Mouse (Mus musculus) layer of hippocampus, postnatal 36 days (tissue): Measurements from ENCODE around the gene Napepld. TPM values are rescaled to one million over a fixed set of nuclear protein-coding genes. Genes with fewer than 3 reads are reported as not detected.
"Not testable (repeated sequence)": the region's sequence is repeated elsewhere in the genome, so short reads cannot be mapped to it uniquely, and the experiment has no call there.

Source experiments
- DNase-seq, 2 experiments: peaks; one replicate each; pipeline ENCODE4 v3.0.0; 2022
- total RNA-seq, 2 experiments: library from RNA; stranded (reverse); gene quantifications; 2 replicates each; pipeline ENCODE4 v1.2.3; 2021

The Napepld gene
- total RNA-seq, 2 experiments from 2014 or later: 28.7 to 36.1 TPM

DNA sequence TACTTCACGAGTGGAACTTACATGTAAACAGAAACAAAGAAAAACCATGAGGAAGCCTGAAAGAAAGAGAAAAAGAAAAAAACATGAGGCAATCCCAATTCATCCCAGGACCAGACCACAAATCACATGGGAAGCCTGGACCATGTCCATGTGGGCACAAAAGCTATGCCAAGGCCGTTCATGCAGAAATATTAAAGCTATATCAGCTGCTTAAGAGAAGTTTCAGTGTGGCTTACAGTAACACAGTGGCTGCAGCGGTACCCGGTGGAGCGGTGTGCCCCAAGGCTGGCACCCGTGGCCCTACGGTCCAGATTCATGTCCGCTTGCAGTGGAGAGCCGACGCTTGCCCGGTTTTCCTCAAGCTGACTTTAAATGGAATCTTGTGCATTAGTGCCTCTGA lies 38.1 kb downstream of the Napepld start:
- DNase-seq: no peak

DNA sequence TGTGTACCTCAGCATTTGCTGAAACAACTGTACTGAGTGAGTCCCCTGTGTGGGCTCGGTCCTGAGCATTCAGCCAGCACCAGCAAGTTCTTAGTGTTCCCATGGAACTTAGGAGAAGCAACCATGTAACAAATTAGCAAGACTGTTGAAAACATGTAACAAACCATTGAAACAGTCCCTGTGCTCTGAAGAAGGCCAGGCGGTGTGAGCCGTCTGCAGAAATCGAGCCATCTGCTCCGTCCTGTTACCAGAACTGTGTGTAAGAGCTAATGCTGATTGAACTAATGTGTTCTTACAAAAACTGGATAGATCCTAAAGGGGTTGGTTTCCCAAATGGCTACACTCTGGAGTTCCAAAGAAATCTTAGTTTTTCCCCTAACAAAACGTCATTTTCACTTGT lies 40.3 kb downstream of the Napepld start:
- DNase-seq: peak; percentile 48 to 55

DNA sequence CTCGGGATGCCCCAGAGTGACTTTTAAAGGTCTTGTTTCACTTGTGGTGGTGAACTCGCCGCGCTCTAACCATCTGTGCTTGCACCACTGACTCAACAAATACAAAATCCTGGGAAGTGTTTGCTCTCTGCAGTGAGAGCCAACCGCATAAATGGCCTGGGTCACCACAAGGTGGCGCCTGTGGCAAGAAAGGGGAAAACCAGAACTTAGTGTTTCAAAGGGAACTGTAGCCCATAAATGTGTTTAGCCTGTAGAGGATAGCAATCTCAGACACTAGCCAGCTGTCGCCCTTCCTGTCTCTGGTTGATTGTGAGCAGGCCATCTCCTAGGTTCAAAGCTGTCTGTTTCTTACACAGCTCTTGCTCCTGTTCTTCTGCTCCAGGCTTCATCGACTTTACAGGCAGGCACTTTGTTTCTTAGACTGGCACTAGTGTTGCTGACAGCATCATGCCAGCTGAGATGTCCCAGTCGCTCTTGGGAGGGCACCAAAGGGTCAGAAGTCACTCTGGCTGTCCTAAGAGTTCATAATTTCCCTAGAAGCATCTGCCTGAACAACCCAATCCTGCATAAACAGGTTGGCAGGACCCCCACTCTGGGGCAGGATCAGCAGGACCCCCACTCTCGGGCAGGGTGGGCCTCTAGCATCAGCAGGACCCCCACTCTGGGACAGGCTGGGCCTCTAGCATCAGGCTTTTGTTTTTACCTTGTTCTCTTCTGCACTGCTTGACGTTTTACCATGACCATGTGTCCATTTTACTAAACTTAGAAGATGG lies 42.4 kb downstream of the Napepld start:
- peak; percentile 76 to 78 for DNase-seq

DNA sequence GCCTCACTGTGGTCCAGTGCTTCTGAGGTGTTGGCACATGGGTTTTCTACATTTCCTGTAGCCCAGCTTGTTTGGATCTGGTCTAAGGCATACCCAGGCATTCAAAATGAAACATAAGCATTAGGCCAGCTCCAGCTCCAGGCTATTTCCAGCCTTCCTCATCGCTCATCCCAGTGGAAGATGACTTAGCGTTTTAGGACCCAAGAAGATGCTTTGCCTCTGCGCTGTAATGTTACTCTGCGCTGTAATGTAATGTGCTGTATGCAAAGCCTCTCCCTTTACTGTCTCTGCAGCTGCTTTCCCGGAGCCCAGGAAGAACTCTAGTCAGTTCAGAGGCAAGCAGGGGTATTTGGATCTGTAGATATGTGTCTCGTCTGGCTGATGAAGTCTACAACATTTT lies 43.2 kb downstream of the Napepld start:
- no peak for DNase-seq

DNA sequence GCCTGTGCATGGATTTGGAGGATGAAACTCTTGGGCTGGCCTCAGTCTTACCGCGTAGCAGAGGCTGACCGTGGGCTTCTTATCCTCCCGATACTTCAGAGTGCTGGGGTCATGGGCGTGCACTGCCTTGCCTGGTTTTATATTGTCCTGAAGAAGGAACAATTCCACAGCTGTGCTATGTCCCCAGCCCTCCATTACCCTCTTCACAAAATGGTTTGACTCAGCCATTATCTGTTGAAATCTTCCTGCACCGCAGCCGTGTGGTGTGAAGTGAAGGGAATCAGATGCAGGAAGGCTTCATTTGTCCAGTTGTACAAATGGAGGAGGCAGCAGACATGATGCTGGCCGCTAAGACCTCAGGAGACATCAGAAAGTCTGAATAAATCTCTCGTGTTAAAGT lies 44.3 kb downstream of the Napepld start:
- no peak for DNase-seq

DNA sequence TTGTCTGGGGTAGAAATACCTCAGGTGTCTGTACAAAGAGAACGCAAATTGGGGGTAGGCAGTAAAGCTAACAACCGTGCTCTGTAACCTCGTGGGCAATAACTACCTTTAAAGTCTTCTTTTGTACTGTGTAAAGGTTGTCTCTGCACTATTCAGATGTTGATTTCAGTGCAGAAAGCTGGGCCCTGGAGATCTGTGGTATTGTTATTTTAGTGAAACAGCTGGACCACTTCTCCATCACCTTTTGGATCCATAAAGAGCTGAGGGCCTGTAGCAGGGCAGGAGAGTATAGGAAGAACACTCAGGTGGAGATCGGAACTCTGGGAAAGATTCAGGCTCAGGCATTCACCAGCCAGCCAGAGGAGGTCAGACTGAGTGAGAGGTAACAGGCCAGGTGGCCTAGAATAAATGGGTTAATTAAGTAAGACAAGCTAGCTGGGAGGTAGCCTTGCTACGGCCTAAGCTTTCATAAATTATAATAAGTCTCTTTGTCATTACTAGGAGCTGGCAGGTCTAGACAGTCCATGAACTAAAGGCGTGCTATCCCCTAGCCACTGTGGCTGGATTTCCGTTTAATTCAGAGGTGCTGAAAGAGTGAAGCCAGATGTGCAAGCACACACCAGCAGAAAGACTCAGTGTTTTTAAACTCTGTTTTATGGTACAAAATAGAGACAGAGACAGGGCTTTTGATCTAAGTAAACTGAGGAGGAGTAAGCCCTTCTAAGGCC lies 49.1 kb downstream of the Napepld start:
- no peak for DNase-seq

DNA sequence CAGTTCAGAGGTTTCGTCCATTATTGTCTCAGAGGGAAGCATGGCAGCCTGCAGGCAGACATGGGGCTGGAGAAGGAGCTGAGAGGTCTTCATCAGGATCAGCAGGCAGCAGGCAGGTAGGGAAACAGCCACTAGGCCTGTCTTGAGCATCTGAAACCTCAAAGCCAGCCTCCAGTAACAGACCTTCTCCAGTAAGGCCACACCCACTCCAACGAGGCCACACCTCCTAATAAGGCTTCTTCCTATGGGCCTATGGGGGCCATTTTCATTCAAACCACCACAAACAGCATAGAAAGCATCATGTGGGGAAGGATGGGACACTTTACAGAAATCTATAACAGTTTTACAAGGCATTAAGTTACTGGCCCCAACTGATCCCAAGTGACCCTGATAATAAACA lies 50.5 kb downstream of the Napepld start:
- no peak for DNase-seq

DNA sequence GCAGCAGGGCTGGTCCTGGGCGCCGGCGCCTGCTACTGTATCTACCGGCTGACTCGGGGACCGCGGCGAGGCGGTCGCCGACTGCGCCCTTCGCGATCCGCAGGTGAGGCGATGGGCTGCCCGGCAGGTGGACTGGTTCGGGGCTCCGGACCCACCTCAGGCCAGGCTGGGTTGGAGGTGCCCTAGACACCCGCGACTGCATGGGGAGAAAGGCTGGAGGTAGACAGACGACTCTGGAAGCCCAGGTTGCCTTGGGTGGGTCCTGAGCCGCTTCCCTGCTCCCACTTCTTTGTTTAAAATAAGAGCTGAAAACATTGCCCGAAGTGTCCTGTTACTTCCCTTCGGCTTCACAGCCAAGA lies 55.1 kb downstream of the Napepld start:
- DNase-seq: no peak

DNA sequence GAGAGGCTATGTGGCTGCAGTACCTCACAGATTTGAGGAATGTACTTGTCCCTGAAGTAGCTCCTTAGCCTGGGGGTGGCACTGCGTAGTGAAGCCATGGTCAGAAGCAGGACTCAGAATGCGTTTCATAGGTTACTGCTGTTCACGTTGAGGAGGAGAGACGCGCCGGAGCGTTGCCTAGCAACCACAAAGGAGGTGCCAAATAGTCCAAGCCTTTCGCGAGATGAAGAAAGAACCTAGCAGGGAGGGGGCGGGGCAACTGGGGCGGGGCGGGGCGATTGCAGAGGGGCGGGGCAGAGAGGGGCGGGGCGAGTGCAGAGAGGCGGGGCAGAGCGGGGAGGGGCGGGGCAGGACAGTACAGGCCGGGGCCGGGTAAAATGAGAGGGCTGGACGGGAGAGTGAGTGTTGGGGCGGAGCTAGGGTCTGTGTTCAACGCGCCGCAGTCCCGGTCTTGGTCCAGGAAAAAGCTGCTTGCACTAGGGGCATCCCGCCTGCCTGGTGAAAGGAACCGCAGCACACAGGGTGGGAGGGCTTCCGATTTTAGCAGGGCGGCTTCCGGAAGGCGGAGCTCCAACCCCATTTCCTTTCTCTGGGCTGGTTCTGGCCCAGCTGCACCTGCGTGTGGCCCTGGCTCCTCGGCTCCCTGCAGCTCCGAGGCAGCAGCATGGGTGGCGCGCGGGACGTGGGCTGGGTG lies 55.6 kb downstream of the Napepld start, which contains the start of the genes Fbxl13 and Armc10:
TSS of gene Fbxl13 (minus strand) at position 196 of the 694 bp plus-strand sequence.
TSS of gene Armc10 (plus strand) at position 375 of the 694 bp plus-strand sequence.
- DNase-seq: peak; percentile 84

DNA sequence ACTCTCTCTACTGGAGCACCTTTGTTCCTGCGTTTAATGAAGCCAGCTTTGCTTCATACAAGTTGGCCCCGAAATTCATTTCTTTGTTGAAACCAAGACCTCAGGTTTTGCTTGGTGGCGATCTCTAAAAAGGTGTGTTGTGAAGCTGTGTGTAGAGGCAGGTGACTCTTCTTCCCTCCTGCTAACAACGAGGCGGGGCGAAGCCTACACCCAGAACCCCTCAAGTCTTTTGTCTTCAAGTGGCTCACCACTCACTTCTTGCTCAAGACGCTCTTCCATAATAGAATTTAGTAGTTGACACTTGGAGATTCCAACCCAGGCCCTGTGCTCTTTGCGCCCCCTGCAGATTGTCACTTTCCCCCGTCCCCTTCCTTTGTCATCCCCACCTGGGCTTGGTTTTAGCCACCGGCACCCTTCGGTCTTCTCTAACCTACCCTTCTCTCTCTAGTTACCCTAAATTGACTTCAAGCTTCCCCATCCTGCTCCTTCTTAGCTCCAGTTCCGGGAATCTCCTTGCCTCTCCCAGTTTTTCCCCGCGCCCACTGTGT lies 56.2 kb downstream of the Napepld start:
- DNase-seq: no peak

DNA sequence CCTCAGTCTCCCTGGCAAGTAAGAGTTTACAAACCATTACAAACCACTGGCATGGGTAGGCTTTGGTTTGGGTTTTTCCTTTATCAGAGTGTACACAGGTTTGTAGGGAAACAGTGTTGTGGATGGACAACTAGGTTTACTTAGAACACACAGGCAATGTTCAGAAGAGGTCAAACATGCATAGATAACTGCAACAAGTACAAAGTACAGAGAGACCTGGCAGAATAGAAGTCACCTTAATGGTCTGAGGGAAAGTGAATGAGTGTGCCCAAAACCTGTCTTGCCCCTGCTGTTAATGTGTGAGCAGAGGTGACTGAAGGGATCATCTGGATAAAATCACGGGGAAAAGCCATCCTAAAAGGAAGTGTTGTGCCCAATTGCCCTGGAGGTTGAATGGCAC lies 57.6 kb downstream of the Napepld start:
- no peak for DNase-seq

DNA sequence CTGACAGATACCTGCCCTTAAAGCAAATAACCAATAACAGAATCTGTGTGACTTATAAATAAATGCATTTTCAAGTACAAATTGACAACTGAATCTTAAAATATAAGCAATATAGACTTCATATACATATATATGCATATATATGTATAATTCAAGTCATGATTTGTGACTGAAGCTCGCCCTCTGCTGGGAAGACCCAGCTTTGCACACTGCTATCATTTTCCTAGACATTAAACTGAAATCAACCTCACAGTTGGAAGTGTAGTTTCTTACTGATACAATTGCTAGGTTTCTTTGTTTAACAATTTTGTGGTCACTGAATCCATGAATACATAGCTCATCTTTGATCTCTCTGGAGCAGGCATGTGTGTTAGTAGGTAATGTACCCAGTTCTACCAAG lies 60.2 kb downstream of the Napepld start:
- peak in 1 of 2 experiments; percentile 23 for DNase-seq

DNA sequence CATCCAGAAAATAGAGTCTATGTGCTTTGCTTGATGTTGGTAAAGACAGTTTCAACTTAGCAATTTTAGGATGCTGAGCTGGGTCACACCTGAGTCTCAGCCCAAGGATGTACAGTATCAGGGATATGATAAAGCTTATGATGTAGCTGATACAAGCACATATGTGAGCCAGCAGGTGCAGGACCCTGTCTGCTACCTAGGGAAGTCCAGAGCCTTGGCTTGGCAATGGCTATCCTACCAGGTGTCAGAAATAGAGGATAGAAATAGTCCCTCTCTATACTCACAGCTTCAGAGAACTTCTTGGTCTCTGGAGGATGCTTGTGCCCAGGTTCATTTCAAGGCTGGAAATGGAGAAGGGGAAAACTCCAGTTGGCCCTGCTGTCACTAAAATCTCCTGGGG lies 75.3 kb downstream of the Napepld start:
- no peak for DNase-seq

DNA sequence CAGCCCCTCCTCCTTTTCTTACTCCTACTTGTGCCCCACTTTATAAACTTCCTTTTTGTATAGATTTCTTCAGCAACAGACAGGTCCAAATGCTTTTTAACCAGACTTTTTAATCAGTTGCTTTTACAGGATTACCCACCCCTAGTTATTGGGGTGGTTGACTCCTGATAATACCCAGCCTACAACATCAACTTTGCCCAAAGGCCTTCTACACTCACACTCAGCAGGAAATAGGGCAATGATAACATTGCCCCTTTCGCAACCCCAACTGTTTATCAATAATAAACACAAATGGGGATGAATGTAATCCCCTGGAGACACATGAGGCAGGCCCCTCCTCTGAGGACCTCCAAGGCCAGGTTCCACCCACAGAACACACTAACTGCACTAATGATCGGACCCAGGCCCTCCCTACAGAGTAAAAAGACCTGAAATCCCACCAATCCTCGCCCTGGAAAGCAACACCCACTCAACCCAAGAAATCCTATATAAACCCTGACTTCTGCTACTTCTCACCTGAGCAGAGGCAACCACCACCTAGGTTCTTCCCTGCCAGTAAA lies 84.7 kb downstream of the Napepld start:
- no peak for DNase-seq

DNA sequence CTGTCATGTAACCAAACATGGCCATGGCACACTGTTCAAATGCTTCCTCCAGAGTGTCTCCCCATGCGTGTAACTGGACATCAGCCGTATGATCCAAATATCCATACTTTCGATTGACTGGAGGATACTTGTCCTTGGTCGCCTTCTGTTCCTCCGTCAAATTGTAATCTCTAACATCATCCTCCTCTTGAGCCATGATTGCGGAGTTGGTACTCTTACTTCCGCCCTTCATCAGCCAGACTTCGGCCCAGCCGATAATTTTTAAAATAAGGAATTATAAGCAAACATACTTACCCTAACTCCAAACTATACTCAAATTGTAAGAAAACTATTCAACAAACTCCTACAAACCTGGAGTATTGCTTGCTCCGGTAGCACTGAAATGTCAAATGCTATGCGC lies 86.9 kb downstream of the Napepld start:
- DNase-seq: not testable (repeated sequence)

Other genes starting within 250 kb of the Napepld start
- under 1 TPM; 0.15 to 0.25 TPM for gene Lrrc17, start 157.8 kb downstream of the Napepld start, total RNA-seq
- gene Fbxl13, start 55.8 kb downstream of the Napepld start, total RNA-seq: under 1 TPM in 1 of 2 experiments, not detected in 1; 0.28 TPM
- gene Armc10, start 55.6 kb downstream of the Napepld start, total RNA-seq: 10 to 100 TPM; 20.8 to 24.0 TPM
- 10 to 100 TPM; 72.3 to 78.0 TPM for gene Pmpcb, start 35.7 kb upstream of the Napepld start, total RNA-seq
- gene Dnajc2, start 83.9 kb upstream of the Napepld start, total RNA-seq: 10 to 100 TPM; 31.6 to 32.8 TPM
- 100 to 1,000 TPM; 114 TPM for gene Psmc2, start 83.9 kb upstream of the Napepld start, total RNA-seq
- not detected for gene Slc26a5, start 164.2 kb upstream of the Napepld start, total RNA-seq